ENCODE assay signal across 12 mouse cellular contexts in genomic region chr9:103687130-103687529, GRCm38 (mm10).
A peak's percentile ranks its signal among the peaks of the same experiment; 100 is the strongest.
DNase-seq lines count a peak whose midpoint lies in the region; ATAC-seq lines count a peak whose summit lies in the region.
"Had no signal": no experiment of that assay in that cellular context is flagged by ENCODE, and none has a peak within 500 bp of the region (broad histone marks: within the 10 kb centered on the region; RNA-seq: fewer than 3 reads in every experiment).

No protein-coding gene starts in this region.

- peak; percentile 25 for DNase-seq in heart, embryonic 10.5 days (ENCODE audit: low spot score)
- DNase-seq in heart, adult 8-10 months (ENCODE audit: low spot score), result no peak
- DNase-seq in Muller cell, postnatal 12 days (ENCODE audit: inconsistent ontology term), result peak; percentile 32
- no peak for DNase-seq in embryonic facial prominence, embryonic 10.5 days (ENCODE audit: low spot score)
- no peak for DNase-seq in adrenal gland, adult 18-20 months (ENCODE audit: low spot score in 2 of 2)
- no peak for DNase-seq in ovary, adult 18-20 months (ENCODE audit: low spot score)
- no peak for DNase-seq in kidney, postnatal 25 days
- DNase-seq: adrenal gland, postnatal 10 days; layer of hippocampus, postnatal 36 days; liver, embryonic 13.5 days had no signal

- peaks cover 68% of the 10 kb centered on the region for H3K4me1 ChIP-seq in heart, embryonic 10.5 days
- H3K4me1 ChIP-seq in embryonic facial prominence, embryonic 10.5 days, result peaks cover 49% of the 10 kb centered on the region
- H3K4me1 ChIP-seq in heart, embryonic 16.5 days (ENCODE audit: control insufficient read depth, insufficient read depth, low read length), result peaks cover 44% of the 10 kb centered on the region

- no peak overlapping the region for H3K4me3 ChIP-seq in heart, embryonic 10.5 days
- H3K4me3 ChIP-seq in embryonic facial prominence, embryonic 10.5 days, result no peak overlapping the region
- no peak overlapping the region for H3K4me3 ChIP-seq in heart, embryonic 16.5 days (ENCODE audit: low read length)
- H3K4me3 ChIP-seq: kidney, embryonic 15.5 days; liver, embryonic 13.5 days had no signal

- H3K27ac ChIP-seq in heart, embryonic 10.5 days, result peak overlapping the region; percentile 79
- H3K27ac ChIP-seq in embryonic facial prominence, embryonic 10.5 days (replicated peaks), result 0 out of 2 replicates have a peak overlapping the region, but pooled peaks have one; percentile 24
- peak overlapping the region; percentile 74 for H3K27ac ChIP-seq in heart, embryonic 16.5 days (ENCODE audit: low read length)
- H3K27ac ChIP-seq: kidney, embryonic 15.5 days; liver, embryonic 13.5 days had no signal

- 59% methylated on average over 6 of the region's 6 CpGs for WGBS in heart, embryonic 10.5 days
- WGBS in embryonic facial prominence, embryonic 10.5 days, result 53% methylated on average over 6 of the region's 6 CpGs
- WGBS in heart, embryonic 16.5 days, result 58% methylated on average over 6 of the region's 6 CpGs

- no peak overlapping the region for H3K4me2 ChIP-seq in heart, embryonic 16.5 days (ENCODE audit: low read depth, low read length)
- H3K4me2 ChIP-seq: kidney, embryonic 15.5 days; liver, embryonic 13.5 days had no signal

- H3K27me3 ChIP-seq in heart, embryonic 10.5 days (ENCODE audit: insufficient read depth, poor library complexity, severe bottlenecking), result no peaks in the 10 kb centered on the region
- no peaks in the 10 kb centered on the region for H3K27me3 ChIP-seq in embryonic facial prominence, embryonic 10.5 days (replicated peaks; ENCODE audit: low read depth, poor library complexity, severe bottlenecking)
- no peaks in the 10 kb centered on the region for H3K27me3 ChIP-seq in heart, embryonic 16.5 days (ENCODE audit: control insufficient read depth, insufficient read depth, low read length)
- H3K27me3 ChIP-seq: kidney, embryonic 15.5 days; liver, embryonic 13.5 days had no signal

- ATAC-seq in heart, embryonic 16.5 days (replicated peaks; ENCODE audit: extremely low read depth, insufficient read depth, low FRiP score), result no peak

- H3K9ac ChIP-seq in heart, embryonic 16.5 days (ENCODE audit: low read length), result no peak overlapping the region
- H3K9ac ChIP-seq: kidney, embryonic 15.5 days; liver, embryonic 13.5 days had no signal

- no peaks in the 10 kb centered on the region for H3K9me3 ChIP-seq in heart, embryonic 10.5 days
- H3K9me3 ChIP-seq in embryonic facial prominence, embryonic 10.5 days, result no peaks in the 10 kb centered on the region
- H3K9me3 ChIP-seq in heart, embryonic 16.5 days (replicated peaks; ENCODE audit: control insufficient read depth, low read length), result no peaks in the 10 kb centered on the region
- H3K9me3 ChIP-seq: kidney, embryonic 15.5 days; liver, embryonic 13.5 days had no signal

- peaks cover 6% of the 10 kb centered on the region; the same call in 1 of the 2 replicates for H3K36me3 ChIP-seq in heart, embryonic 10.5 days
- no peaks in the 10 kb centered on the region for H3K36me3 ChIP-seq in embryonic facial prominence, embryonic 10.5 days (replicated peaks)
- H3K36me3 ChIP-seq in heart, embryonic 16.5 days (ENCODE audit: control insufficient read depth, insufficient read depth), result no peaks in the 10 kb centered on the region
- H3K36me3 ChIP-seq: kidney, embryonic 15.5 days; liver, embryonic 13.5 days had no signal

Comparison
In these comparisons a context has a peak if more than half of its experiments do, and no peak if none do; other contexts are left out.
1. DNase-seq: peak in heart, embryonic 10.5 days (single experiment) and Muller cell, postnatal 12 days (single experiment); none in heart, adult 8-10 months (single experiment), embryonic facial prominence, embryonic 10.5 days (single experiment), adrenal gland, adult 18-20 months (0 of 2), ovary, adult 18-20 months (single experiment) and kidney, postnatal 25 days (0 of 2).
2. H3K27ac ChIP-seq: peak in every context shown above with its lines; median percentile 79 in heart, embryonic 10.5 days; 74 in heart, embryonic 16.5 days; 24 in embryonic facial prominence, embryonic 10.5 days.